Mouse (Mus musculus): ENCODE measurements around the gene Aida.
"Not testable (repeated sequence)": the region's sequence is repeated elsewhere in the genome, so short reads cannot be mapped to it uniquely, and the experiment has no call there.

Aida gene

DNA sequence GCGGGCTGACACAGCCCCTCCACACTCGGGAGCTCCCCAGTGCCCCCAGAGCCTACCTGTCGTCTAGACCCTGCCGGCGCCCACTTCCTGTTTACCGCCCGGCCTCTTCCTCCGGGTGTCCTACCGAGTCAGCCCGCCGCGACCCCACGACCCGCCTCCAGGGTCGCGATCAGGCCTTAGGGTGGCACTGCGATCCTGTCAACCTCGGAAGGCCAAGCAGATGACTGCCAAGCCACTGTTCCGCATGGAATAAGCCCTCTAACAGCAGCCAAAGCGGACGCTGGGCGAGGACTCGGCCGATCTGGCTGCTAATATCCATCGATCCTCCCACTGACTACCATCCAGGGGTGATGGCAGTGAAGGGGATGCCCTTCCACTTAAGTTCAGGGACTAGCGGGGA is at the start of gene Aida:
Gene Aida, plus strand, starts transcription at position 126 of the 400 bp plus-strand sequence.
- no peak for DNase-seq (ENCODE audit: low read depth, low spot score)

DNA sequence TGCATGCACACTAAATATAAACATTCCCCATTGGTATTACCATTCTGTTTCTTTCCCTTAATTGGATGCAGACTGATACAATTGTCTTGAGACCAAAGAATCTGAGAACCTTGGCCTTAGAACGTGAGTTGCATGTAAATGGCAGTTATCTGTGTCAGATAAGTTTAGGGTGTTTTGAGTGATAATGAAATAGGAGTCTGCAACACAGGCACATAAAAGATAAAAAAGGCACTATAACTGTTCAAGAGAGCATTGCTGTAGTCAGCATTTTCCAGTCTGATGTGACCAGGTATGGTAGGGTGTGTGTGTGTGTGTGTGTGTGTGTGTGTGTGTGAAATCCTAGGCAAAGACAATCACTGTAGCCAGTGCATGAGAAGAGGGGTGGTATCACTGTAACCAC is 48.2 kb upstream of the Aida start:
- no peak for DNase-seq (ENCODE audit: low read depth, low spot score)

DNA sequence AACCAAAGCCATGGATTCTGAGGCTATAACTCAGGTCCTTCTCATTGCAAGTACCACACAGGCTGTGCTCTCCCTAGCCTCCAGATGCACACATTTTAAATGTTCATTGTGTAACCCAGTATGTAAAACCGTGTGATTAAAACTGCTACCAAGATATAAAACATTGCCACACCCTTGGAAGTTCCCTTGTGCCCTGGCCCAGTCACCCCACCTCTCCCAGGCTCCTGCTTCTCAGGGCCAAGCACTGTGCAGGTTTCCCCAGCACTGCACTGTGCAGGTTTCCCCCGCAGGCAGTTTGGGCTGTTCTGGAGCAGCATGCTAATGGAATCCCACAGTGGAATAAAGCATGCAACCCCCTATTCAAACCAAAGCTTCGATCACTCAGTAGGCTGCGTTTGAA is 45.8 kb upstream of the Aida start:
- no peak for DNase-seq (ENCODE audit: low read depth, low spot score)

DNA sequence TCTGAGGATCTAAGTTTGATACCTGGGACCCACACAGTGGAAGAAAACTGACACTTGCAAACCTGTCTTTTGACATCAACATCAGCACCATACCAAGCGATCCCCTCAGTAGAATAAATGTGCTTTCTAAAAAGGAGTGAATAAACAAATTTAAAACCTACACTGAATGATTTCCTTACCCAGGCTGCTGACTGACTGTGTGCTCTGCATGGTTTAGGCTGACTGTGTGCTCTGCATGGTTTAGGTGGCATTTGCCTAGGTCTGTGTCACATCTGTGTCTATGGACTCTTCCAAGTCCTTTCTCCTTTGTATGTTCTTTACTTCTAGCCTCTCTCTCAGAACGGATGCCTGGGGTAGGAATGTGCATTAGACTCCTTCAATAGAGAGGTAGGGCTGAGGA is 44.6 kb upstream of the Aida start:
- DNase-seq (ENCODE audit: low read depth, low spot score): no peak

GRCm38 (mm10) chr1:183252574-183252973 is 43.8 kb upstream of the Aida start:
- no peak for DNase-seq (ENCODE audit: low read depth, low spot score)

GRCm38 (mm10) chr1:183264145-183265008 is 32.0 kb upstream of the Aida start:
- no peak for DNase-seq (ENCODE audit: low read depth, low spot score)

GRCm38 (mm10) chr1:183265921-183266467 is 30.4 kb upstream of the Aida start:
- no peak for DNase-seq (ENCODE audit: low read depth, low spot score)

DNA sequence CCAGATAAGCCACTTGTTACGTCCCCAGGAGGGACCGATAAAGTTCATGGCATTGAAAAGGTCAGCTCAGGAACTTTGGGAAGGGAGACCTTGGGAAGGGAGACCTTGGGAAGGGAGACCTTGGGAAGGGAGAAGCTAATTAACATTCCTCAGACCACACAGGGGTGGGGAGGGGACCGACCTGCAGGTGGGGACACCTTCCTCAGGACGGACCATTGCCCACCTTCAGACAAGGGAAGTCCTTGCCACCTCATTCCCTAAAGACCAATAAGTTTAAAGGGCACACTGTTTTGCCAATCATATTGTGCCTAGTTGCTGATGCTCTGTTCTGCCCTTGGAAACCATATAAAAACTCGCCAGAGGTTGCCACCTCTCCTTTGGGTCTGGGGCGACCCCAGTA is 28.7 kb upstream of the Aida start:
- no peak for DNase-seq (ENCODE audit: low read depth, low spot score)

GRCm38 (mm10) chr1:183272867-183273818 is 23.2 kb upstream of the Aida start:
- peak; percentile 30 for DNase-seq (ENCODE audit: low read depth, low spot score)

DNA sequence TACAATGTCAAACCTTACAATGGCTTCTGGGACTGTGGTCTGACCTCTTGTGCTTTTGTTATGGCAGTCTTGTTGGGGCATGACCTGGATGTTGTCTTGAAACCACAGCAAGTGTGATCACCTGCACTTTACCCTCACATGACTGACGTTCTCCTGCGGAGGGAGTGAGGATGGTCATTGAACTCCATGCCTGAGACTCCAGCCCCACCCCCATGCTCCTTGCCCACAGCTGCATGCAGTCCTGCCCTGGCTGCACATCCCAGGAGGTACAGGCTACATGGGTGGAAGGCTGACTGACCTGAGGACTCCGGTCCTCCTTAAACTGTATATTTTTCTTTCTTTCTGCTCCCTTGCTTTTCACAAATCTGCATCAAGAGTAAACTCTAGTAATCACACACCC is 22.0 kb upstream of the Aida start:
- DNase-seq (ENCODE audit: low read depth, low spot score): no peak

GRCm38 (mm10) chr1:183275763-183276162 is 20.6 kb upstream of the Aida start:
- DNase-seq (ENCODE audit: low read depth, low spot score): no peak

DNA sequence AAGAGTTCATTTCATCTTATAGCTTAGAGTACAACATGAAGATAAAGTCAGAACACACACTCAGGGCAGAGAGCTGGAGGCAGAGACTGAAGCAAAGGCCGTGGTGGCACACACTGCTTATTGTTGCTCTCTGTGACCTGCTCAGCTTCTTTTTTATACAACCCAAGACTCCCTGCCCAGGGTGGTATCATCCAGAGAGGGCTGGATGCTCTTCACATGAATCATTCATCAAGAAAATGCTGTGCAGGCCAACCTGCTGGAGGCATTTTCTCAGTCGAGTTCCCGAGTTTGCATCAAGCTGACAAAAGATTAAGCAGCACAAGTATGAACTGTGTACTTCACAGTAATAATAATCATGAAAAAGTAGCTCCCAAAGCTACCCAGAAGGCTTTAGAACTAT is 8.0 kb upstream of the Aida start:
- DNase-seq (ENCODE audit: low read depth, low spot score): no peak

- no peak for DNase-seq (ENCODE audit: low read depth, low spot score)
Observed at GRCm38 (mm10) chr1:183289576-183289975, 6.8 kb upstream of the Aida start.

GRCm38 (mm10) chr1:183296877-183297383 is 540 bp downstream of the Aida start, which contains the start of gene Brox:
TSS of gene Brox (minus strand) at chr1:183297269.
- DNase-seq (ENCODE audit: low read depth, low spot score): peak; percentile 81

GRCm38 (mm10) chr1:183297473-183297885 is 1.1 kb downstream of the Aida start:
- DNase-seq (ENCODE audit: low read depth, low spot score): no peak

- DNase-seq (ENCODE audit: low read depth, low spot score): no peak
Observed at GRCm38 (mm10) chr1:183297886-183298489, 1.6 kb downstream of the Aida start.

DNA sequence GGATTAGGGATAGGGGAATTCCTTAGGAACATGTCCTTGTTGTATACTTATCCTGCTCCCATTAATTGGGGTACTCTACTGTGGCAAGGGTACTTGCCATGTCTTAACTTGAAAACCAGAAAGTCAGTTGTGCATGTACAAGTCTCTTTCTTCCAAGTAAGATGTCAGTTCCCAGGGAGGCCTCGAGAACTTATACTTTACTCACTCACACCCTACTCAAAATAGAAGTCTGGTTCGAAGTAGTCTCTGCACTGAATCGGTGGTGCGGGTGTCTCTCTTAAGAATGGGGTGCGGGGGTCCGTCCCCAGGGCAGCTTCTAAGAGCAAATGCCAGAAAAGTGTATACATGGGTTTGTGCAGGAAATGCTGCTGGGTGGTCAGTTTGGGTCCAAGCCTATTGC is 2.8 kb downstream of the Aida start:
- peak; percentile 66 for DNase-seq (ENCODE audit: low read depth, low spot score)

DNA sequence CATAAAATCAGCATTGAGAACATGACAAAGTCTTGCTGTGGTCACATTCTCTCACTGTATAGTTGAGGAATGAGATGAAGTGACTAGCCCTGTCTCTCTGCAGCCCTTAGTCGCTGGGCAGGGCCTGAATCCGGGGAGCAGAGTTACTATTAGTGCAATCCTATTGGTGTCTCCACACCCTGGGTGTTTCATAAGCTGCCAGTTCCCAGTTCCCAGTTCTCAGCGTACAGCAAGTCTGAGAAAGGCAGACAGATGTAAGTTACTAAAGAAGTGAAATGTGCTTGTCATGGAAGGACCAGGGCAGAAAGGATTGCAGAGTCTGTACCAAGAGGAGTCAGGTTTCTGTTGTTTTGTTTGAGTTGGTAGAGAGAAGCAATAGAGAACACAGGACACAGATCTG is 11.2 kb downstream of the Aida start:
- no peak for DNase-seq (ENCODE audit: low read depth, low spot score)

GRCm38 (mm10) chr1:183308476-183308875 is 12.1 kb downstream of the Aida start:
- no peak for DNase-seq (ENCODE audit: low read depth, low spot score)

- DNase-seq (ENCODE audit: low read depth, low spot score): not testable (repeated sequence)
Observed at GRCm38 (mm10) chr1:183309601-183310000, 13.2 kb downstream of the Aida start.

DNA sequence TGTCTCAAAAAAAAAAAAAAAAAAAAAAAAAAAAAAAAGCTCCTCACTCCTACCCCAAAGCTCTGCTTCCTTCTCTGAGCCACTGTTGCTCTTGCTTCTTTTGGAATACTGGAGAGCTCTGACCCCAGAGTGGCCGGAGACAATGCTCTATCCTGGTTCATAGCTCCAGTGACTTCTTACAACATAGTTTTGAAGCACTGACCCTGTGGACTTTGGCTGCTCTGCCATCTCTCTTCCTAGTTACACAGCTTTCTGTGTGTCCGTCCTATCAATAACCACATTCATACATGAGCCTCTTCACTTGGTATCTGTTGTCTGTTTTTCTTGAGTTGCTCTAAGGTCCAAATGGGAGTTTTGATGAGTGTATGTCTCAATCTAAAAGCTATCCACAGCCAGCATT is 15.7 kb downstream of the Aida start:
- no peak for DNase-seq (ENCODE audit: low read depth, low spot score)

Measured in retina, postnatal 7 days (tissue).